Mouse (Mus musculus) heart, adult 2 months (tissue): ENCODE data around the gene Musk.

Source experiments
- CTCF ChIP-seq: fragments of 200-600 bp; IDR thresholded peaks from 2 replicates; pipeline ENCODE4 v1.8.1; 2022; ENCODE audit warnings: antibody characterized with exemption, mild to moderate bottlenecking, moderate library complexity
- POLR2A ChIP-seq: fragments of 200-500 bp; IDR thresholded peaks from 2 replicates; pipeline ENCODE4 v1.6.1; 2011; ENCODE audit warnings: mild to moderate bottlenecking, low read depth, low read length, control low read depth; ENCODE audit not compliant: insufficient read depth

GRCm38 (mm10) chr4:58280121-58280520, 5.6 kb upstream of the Musk start:
- TF ChIP-seq POLR2A, result no peak
- no peak for TF ChIP-seq CTCF
